Comparison of ENCODE assay signal across 8 mouse cellular contexts in the genomic region with DNA sequence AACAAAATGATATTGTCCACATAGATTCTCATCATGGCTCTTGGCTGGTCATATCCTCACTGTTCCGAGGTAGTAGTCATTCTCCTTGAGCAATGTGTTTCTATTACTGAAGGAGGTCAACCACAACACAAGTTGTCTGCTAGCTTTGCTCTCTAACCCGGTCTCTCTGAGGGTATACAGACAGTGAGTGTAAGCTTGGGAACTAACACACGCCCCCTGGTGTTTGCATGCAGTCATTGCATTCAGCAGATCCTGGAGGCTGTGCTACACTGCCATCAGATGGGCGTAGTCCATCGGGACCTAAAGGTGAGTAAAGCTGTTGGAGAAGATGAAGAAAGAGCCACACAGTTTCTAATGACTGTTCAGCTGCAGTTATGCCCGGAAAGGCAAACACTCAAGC.
DNase-seq lines count a peak whose midpoint lies in the region; ATAC-seq and TF ChIP-seq lines count a peak whose summit lies in the region.

No protein-coding gene starts in this region.

- peak; percentile 70 for DNase-seq in gastrocnemius, postnatal 10 days
- peak; percentile 22 to 73 for DNase-seq in left cerebral cortex, adult 9 months (ENCODE audit: low spot score in 2 of 2)
- DNase-seq in right cerebral cortex, postnatal 25 days, result peak; percentile 37
- DNase-seq in urinary bladder, postnatal 36 days (ENCODE audit: low spot score in 2 of 2), result peak; percentile 67 to 77

- no peaks in the 10 kb centered on the region for H3K4me1 ChIP-seq in cortical plate, adult 2 months (ENCODE audit: control insufficient read depth, insufficient read depth, low read length)

- no peak for TF ChIP-seq POLR2A in cortical plate, adult 2 months (IDR thresholded peaks at IDR 0.05; ENCODE audit: extremely low read depth, insufficient read depth, low read length)

- H3K4me3 ChIP-seq in cortical plate, adult 2 months (ENCODE audit: insufficient read depth, low read length), result no peak overlapping the region

- peak; percentile 85 for TF ChIP-seq CTCF in cortical plate, adult 2 months (IDR thresholded peaks at IDR 0.05; ENCODE audit: extremely low read depth, insufficient read depth, low read length)

- peak; percentile 98 for ATAC-seq in activated CD4-positive, CD25-positive, alpha-beta regulatory T cell, adult 4 months
- ATAC-seq in inflammation-experienced regulatory T-cells, adult 6 months, result peak; percentile 97
- ATAC-seq in megakaryocyte-erythroid progenitor cell, adult 5-6 weeks (replicated peaks; ENCODE audit: low FRiP score, low TSS enrichment, poor library complexity, severe bottlenecking), result peak; percentile 100

- H3K27ac ChIP-seq in cortical plate, adult 2 months (ENCODE audit: insufficient read depth, low read length), result no peak overlapping the region
